Mouse (Mus musculus) erythroblast, adult 5-6 weeks (primary cell): ENCODE results near the gene Itpkb. TPM values are rescaled to one million over a fixed set of nuclear protein-coding genes. Genes with fewer than 3 reads are reported as not detected.

Experiments
- ATAC-seq: replicated peaks from 2 replicates; pipeline ENCODE4 v1.8.0; 2016; ENCODE audit warnings: moderate number of reproducible peaks, mild to moderate bottlenecking, moderate TSS enrichment, inconsistent platforms; ENCODE audit not compliant: poor library complexity, low FRiP score, severe bottlenecking
- total RNA-seq, 2 experiments: library from RNA; stranded (forward) in 1 of 2; stranded (reverse) in 1 of 2; fragments of 150-400 nt in 1 of 2; fragments of 200-764, 138-1000 nt in 1 of 2; gene quantifications; 2 replicates each; pipeline versions ENCODE4 v1.2.3 to v1.2.4; 2015 to 2017; ENCODE audit warnings: low replicate concordance in 2 of 2

Itpkb gene
- total RNA-seq, 2 experiments from 2014 or later: 2.3 to 3.2 TPM

DNA sequence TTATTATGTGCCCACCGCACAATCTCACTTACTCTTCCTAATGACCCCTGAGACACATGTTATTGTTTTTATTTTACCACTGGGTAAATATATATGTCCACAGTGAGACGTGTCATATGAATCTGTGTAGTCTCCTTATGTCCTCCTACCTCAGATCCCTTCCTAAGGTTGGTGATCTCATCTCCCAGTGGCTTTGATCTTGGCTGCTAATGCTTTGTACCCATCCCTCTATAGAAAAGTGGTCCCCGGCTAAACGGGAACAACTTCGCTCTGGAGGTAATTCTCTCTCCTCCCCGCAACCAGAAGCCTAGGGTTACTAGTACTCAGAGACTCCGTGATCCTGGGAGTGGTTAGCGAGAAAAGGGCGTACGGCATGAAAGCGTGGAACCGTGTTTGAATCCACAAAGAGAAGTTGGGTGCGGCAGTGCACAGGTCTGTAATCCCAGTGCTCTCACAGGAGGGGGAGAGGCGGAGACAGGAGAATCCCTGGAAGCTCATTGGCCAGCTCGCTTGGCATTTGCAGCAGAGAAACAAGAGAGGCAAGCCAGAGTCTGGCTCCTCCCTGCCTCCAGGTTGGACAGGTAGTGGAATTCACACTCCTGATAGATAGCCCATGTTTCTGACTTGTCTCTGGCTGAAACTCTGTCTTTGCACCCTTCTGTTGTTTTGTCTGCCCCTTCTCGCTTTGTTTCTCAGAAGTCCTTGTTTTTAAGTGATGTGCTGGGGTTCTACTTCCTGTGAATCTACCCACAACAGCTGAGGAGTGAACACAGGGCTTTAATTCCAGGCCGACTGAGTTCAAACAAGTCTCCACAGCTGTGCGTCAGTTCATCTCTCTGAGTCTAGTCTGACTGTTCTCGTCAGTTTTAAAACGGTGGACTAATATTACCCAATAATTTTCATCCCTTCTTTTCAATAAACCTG lies 16.5 kb upstream of the Itpkb start:
- no peak for ATAC-seq

DNA sequence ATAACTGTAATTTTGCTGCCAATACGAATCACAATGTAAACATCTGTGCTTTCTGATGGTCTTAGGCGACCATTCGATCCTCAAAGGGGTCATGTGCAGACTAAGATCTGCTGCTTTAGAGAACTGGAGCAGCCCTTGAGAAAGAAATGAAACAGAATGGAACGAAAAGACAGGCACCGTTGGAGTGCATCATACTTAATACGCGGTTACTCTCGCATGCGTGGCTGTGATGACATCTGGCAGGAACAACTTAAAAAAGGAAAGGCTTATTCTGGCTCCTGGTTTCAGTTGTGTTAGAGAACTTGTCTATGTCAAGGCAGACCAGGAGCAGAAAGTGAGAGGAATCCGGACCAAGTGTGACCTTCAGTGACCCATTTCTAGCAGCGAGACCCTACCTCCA lies 15.6 kb upstream of the Itpkb start:
- no peak for ATAC-seq

DNA sequence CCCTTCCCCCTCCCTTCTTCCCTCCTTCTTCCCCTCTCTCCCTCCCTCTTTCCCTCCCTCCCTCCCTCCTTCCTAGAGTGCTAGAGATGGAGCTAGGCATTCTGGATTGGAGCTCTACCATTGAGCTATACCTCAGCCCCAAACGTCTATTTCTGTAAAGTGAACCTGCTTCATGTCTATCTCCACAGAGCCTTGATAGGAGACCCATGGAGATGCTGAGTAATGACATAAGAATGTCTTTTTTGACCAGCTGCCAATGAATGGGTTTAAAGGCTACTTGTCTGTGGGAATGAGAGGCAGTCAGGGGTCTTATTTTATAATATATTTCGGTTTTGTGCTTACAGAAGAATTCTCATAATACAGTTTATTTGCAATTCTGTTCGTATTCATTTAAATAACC lies 15.2 kb upstream of the Itpkb start:
- no peak for ATAC-seq

DNA sequence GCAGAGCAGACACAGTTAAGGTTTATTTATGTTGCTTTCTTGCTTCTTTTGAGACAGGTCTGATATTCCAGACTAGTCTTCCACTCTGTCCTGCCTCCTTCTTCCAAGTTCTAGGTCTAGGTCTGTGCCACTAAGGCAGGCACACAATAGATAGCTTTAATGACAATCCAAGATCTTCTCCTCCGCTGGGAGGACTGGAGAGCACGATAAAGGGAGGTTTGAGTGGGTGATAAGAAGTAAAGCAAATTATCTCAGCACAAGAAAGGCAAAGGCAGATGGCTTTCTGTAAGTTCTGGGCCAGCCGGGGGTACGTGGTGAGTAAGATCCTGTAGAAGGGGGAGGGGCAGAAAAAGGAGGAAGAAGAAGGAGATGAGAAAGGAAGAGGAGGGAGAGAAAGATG lies 12.8 kb upstream of the Itpkb start:
- no peak for ATAC-seq

DNA sequence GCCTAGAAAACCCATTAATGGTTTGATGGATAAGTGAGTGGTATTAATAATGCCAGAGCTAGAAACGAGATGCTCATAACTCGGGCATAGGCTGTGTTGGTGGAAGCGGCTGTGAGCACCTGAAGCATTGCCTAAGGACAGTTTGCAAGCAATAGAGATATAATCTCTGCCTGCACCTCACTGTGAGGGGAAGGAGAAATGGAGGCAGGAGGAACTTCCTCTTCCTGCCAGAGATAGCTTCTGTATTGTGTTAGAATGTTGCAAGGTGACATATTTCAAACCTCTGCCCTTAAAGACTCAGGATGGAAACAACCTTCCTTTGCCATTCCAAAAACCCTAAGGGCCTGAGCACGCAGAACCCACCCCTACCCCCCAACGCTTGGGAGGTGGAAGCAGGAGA lies 11.9 kb upstream of the Itpkb start:
- ATAC-seq: no peak

DNA sequence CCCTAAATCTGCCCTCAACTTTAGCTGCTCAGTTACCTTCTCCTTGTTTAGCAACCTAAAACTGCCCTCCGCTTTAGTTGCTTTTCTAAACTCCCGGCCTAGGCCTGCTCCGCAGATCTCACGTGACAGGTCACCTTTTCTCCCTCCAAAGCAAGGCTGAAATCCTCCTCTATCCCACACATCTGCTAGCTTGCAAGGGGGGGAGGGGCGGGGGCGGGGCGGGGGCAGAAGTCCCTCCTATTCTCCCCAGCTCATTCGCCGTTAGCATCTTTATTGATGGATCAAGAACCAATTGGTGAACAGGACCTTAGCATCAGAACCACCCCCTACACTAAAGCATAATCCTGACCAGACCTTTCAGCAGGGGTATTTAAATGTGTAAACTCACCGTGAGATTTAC lies 10.4 kb upstream of the Itpkb start:
- no peak for ATAC-seq

DNA sequence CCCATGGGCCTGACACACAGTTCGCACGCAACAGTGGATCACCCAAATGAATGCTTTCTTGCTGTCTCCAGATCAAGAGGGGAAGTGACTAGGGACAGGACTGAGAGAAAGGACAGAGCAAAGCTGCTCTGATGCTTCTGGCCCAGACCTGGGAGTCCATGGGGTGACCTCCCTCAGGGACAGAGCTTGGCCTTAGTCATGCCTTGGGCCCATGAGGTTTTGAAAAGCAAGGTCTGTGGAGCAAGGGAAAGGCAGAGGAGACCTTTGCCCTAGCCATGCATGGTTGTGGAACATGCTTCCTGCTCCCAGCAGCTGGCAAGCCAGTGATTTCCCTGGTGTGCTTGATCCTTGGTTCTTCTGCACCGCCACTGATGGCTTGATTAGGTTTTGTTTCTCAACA lies 7.4 kb upstream of the Itpkb start:
- ATAC-seq: no peak

DNA sequence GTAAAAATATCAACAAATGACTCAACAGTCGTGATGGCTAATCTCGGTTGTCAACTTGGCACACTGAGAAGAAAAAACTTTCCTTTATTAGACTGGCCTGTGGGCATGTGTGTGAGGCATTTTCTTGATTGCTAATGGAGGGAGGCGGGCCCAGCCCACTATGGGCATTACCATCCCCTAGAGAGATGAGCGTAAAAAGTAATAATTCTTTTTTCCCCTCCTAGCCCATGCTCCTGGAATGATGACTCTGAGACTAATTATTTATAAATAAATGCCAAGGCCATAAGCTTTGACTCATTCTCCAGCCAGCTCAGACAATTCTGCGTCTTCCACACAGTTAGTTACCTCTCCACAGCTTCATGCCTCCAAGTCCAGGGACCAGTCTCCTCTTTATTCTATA lies 6.8 kb upstream of the Itpkb start:
- ATAC-seq: no peak

DNA sequence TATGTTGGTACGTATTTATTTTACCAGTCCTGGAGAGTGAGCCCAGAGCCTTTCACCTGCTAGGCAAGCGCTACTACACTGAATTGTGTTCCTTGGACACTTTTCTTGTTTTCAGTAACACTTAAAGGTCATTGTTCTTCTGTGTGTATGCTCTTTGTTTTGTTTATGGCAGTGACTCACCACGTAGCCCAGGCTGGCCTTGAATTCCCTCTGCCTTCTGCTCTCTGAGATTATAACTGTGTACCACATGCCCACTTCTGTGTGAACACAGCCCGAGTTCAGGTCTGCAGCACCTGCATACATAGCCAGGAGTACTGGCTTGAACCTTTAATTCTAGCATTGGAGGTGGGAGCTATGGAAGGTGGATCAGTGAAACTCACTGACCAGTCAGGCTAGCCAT lies 6.0 kb upstream of the Itpkb start:
- no peak for ATAC-seq

DNA sequence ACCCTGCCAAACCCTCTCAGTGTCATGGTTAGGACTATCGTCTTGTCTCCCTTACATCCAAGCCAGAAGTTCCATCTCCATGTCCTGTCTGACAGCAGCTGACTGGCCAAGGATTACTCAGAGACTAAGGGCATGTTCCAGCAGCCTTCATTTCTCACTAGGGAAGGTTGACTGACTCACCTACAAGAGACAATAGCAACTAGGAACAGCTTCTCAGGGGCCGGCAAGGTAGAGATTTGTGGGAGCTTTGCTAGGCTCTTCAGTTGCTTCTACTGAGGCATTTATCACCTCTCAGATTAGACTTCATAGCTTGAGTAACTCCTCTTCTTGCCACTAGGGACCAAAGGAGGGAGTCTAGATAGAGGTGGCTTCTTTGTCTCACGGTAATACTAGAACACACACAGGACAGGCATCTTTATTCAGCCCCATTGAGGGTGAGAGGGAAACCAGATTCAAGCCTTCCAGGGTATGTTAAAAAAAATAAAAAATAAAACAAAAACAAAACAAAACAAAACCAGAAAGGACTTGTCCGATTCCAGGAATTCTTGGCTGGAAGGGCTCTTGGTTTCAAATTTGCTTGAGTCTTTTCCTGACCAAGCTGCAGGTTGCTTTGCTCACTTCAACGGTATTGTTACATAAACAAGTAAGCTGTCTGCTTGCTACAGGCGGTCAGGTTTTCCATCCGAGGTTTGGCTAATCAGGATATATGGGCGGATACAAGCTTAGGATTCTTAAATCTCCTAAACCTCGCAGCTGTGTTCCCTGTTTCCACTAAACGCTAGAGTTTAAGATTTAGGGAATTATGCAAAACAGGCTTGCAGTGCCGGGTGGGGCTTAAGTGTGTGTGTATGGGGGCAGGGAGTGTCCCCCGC lies 1.3 kb upstream of the Itpkb start:
- no peak for ATAC-seq

DNA sequence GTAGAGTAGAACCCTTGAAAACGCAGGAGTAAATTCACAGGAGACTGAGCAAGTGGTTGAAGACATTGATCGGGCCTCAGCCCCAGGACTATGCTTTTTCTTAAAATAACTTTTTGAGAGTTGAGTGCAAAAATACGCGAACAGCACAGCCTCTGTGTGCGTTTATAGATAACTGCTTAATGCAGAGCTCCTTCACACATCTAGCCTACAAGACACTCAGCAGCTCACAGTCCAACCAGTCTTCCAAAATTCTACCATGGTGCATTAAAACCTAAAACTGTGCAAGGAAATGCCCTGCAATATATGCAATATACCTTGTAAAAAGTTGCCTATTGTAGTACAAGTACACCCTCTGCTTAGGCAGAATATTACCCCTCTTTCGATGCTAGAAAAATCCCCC lies 579 bp upstream of the Itpkb start:
- no peak for ATAC-seq

DNA sequence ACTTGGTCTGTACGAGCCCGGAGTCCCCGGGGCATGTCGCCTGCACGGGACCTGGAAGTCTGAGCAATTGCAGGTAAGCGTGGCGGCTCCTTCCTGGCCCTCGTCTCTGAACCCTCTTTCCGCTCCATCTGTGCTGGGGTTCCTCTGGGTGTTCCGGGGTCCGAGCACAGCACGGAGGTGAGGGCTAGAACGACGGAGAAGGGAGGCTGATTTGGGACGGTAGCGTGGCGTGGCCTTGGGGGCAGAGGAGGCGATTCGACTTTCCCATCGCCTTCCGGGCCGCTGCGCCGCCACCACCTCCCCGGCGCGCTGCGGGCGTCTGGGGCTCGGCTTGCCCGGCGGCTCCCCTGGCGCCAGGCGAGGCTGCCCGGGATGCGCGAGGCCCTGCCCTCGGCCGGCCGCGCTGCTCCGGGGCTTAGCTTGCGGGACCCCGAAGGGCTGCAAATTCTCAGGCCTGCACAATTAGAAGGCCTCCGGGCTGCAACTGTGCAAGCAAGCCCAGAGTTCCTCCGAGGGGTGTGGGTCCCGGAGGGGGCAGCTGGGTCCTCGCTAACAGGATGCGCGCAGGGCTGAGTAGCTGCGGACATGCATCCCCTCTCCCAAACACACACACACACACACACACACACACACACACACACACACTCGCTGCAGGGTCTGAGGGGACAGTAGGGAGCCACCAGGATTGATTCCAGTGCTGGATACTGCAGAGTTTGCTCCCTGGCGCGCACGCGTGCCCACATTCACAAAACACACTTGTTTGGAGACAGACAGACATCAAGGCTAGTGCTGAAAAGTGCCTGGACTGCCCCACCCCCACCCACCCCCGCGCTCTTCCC lies 641 bp downstream of the Itpkb start:
- ATAC-seq: no peak

DNA sequence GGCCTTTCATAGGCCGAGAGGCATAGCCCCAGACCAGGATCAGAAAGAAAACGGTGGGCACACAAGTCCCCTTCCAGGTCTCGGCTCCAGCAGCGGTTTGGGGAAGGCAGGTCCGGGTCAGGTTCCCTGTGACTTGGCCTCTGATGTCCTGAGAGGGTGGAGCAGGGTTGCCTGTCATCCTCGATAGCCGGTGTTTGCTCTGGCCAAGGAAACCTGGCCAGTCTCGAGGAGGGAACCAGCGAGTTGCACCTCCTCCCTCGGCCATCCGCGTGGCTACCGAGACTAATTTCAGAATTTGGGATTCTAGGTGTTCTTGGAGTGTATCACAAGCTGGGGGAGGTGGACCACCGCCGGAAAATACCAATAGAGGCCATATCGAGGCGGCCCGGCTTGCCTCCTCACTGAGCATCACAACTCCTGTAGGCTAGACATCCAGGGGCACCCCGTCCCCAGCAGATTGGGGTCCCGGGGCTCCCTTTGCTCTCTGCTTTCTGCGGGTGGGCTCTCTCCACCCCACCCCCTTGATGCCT lies 1.3 kb downstream of the Itpkb start:
- no peak for ATAC-seq

DNA sequence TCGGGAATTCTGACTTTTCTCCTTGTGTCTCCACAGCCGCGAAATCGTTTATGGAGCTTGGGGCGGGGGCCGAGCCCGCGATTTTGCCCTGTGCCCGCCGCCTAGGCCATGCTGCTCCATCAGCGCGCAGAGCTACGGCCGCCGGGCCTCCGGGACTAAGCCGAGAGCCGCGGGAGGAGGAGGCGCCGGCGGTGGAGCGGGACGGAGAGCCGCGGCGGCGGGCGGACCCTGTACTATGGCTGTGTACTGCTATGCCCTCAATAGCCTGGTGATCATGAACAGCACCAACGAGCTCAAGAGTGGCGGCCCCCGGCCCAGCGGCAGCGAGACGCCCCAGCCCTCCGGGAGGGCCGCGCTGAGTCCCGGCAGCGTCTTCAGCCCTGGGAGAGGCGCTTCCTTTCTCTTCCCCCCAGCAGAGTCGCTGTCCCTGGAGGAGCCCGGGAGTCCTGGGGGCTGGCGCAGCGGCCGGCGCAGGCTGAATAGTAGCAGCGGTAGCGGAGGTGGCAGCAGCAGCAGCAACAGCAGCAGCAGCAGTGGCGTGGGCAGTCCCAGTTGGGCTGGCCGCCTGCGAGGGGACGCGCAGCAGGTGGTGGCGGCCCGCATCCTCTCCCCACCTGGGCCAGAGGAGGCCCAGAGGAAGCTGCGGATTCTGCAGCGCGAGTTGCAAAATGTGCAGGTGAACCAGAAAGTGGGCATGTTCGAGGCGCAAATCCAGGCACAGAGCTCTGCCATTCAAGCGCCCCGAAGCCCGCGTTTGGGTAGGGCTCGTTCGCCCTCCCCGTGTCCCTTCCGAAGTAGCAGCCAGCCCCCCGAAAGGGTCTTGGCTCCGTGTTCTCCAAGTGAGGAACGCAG lies 2.0 kb downstream of the Itpkb start:
- no peak for ATAC-seq

DNA sequence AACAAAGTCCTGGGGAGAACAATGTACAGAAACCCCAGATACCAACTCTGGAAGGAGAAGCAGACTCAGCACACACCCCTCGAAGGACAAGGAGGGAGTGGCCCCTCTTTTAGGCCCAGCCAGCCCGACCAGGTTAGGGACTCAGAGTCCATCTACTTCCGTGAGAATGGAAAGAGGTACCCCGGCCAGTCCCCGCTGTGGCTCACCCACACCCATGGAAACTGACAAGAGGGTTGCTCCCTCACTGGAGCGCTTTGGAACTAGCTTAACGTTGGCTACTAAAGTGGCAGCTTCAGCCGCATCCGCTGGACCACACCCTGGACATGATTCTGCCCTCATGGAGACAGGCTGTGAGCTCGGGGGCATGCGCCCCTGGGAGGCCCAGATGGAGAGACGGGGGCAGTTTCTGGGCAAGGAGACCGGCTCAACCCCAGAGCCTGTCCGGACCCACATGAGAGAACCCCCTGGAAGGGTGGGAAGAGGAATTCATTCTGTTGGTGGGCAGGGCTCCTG lies 2.7 kb downstream of the Itpkb start:
- ATAC-seq: no peak

DNA sequence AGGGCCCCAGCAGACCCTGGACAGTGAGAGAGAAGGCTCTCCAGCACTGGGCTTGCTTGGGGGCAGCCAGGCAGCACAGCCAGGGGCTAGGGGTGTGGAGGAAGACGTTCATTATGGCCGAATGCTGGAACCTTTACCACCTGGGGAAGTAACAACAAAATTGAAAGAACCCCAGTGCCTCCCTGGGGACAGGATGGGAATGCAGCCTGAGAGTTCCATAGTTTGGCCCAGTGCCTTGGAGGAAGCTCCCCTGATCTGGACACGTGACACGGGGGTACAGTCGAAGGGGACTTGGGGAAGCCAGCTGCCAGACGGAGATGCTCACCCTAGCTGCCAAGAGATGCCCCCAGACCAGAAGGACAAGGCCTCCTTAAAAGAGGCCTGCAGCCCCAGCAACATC lies 3.3 kb downstream of the Itpkb start:
- ATAC-seq: no peak

DNA sequence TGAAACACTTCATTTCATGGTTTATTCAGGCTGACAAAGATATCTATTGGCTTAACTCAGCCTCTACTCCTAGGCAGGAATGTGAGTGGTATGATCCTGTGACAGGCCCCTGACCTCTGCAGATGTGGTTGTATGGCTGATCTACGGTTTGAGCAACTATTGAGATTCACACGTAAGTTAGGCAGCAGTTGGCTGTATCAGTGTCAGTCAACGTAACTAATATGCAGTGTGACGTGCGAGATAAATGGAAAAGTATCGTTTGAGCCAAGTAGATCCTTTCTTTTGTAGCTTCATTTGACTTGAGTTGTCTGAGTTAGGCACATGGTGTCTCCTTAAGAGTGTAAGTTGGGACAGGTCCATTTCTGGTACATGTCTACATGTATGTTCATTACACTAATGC lies 4.3 kb downstream of the Itpkb start:
- ATAC-seq: no peak

DNA sequence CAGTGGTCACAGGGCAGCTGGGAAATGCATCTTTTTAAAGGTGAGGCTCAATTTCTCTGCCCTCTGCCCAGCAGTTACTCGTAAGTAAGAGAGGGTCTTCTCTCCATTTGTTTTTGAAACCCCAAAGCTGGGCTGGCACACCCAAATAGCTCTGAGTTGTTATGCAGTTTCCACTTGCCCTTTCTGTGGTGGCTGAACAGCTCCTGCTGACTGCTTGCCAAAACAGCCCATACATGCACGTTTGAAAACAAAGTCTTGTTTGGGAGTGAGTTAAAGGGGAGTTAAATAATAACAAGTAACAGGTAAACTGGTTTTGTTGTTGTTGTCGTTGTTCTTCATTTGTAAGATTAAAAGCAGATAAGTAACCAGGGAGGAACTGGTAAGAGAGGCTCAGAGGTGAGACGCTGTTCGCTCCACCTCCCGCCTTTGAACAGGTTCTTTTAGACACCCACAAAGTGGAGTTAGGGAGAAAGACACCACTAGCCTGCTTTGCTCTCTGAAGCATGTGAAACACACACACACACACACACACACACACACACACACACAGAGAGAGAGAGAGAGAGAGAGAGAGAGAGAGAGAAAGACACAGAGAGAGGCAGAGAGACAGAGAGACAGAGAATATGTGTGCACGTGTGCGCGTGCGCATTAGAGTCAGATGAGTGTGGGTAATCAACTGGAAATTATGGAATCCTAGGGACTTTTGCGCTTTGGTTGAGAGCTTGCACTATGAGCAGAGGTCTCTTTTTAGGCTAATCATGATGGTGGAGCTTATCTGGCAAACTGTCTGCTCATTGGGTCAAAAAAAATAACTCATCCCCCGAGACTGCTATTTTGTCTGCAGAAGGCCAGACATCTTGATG lies 5.5 kb downstream of the Itpkb start:
- no peak for ATAC-seq
